ENCODE assay signal across 8 mouse cellular contexts in genomic region chr8:47743419-47743818, GRCm38 (mm10). TPM values are rescaled to one million over a fixed set of nuclear protein-coding genes. Genes with fewer than 3 reads are reported as not detected.
DNase-seq lines count a peak whose midpoint lies in the region; ATAC-seq and TF ChIP-seq lines count a peak whose summit lies in the region.

No protein-coding gene starts in this region.

- in situ Hi-C loops in Patski (cut with MboI; ENCODE audit: low pct_unique_long_range_greater_than_20kb), result loop anchor here (10.0 kb wide), 2 partner anchors 91 to 271 kb away; no protein-coding TSS in a partner anchor

- CTCF ChIA-PET in Patski (lab: Charles Lee), result interaction anchor here (0.6 to 2.4 kb wide), 10 partner anchors 9 to 109 kb away, joined by 3 to 13 read pairs (median 4); no protein-coding TSS in a partner anchor

- no peaks in the 10 kb centered on the region for H3K36me3 ChIP-seq in hindbrain, embryonic 12.5 days

- H3K4me1 ChIP-seq in hindbrain, embryonic 12.5 days, result no peaks in the 10 kb centered on the region

- peak overlapping the region; percentile 26 for H3K4me2 ChIP-seq in hindbrain, embryonic 12.5 days (replicated peaks)

- no peaks in the 10 kb centered on the region for H3K9me3 ChIP-seq in hindbrain, embryonic 12.5 days (replicated peaks)

- H3K27ac ChIP-seq in hindbrain, embryonic 12.5 days, result no peak overlapping the region

- H3K9ac ChIP-seq in hindbrain, embryonic 12.5 days, result no peak overlapping the region

- no peaks in the 10 kb centered on the region for H3K27me3 ChIP-seq in Patski
- H3K27me3 ChIP-seq in hindbrain, embryonic 12.5 days, result 0 out of 2 replicates have a peak, but pooled peaks cover 5% of the 10 kb centered on the region

- POLR2A ChIA-PET in Patski (lab: Charles Lee), result no interaction called here

- no peak overlapping the region for H3K4me3 ChIP-seq in hindbrain, embryonic 12.5 days

- 11% methylated on average over 11 of the region's 11 CpGs for WGBS in hindbrain, embryonic 12.5 days

- peak; percentile 99 for TF ChIP-seq CTCF in Patski (IDR thresholded peaks at IDR 0.05)

- no peak for DNase-seq in Patski (ENCODE audit: low read depth, low spot score)
- DNase-seq in cerebellum, postnatal 10 days, result peak; percentile 94 to 95
- DNase-seq in frontal cortex, postnatal 14 days (ENCODE audit: low spot score in 2 of 2), result peak; percentile 81 to 94
- DNase-seq in layer of hippocampus, postnatal 36 days, result peak; percentile 83 to 87
- DNase-seq in right cerebral cortex, postnatal 36 days (ENCODE audit: low spot score in 2 of 2), result peak; percentile 81 to 82
- peak; percentile 77 to 90 for DNase-seq in urinary bladder, postnatal 4 days (ENCODE audit: low spot score in 2 of 2)

- peak; percentile 65 for ATAC-seq in Patski
- 0 out of 2 replicates have a peak, but pooled peaks have one; percentile 16 for ATAC-seq in hindbrain, embryonic 12.5 days (ENCODE audit: low FRiP score)
- ATAC-seq in megakaryocyte progenitor cell, adult 5-6 weeks (replicated peaks; ENCODE audit: poor library complexity), result peak; percentile 95

RNA-seq across cellular contexts. Expression of gene Cdkn2aip, which starts 29.7 kb away (rescaled TPM):
- polyA plus RNA-seq in Patski (2021), result 13.1 TPM
- polyA plus RNA-seq in hindbrain, embryonic 12.5 days (2016; fragmentation: Nextera tagmentation; extraction: Ambion mirVana), result 47.6 and 48.7 TPM in 2 replicates
- 10 to 100 TPM; 16.6 to 17.3 TPM for total RNA-seq in layer of hippocampus, postnatal 36 days (2021)
- 15.6 and 17.2 TPM in 2 replicates for total RNA-seq in megakaryocyte progenitor cell, adult 5-6 weeks (2015)
- 21.2 and 25.0 TPM in 2 replicates for total RNA-seq in megakaryocyte progenitor cell, adult 5-6 weeks (2017)

Comparison
In these comparisons a context has a peak if more than half of its experiments do, and no peak if none do; other contexts are left out.
1. ATAC-seq: peak in every context shown above with its lines; median percentile 95 in megakaryocyte progenitor cell, adult 5-6 weeks; 65 in Patski; 16 in hindbrain, embryonic 12.5 days.